Mouse (Mus musculus): Measurements from ENCODE around the gene Tmem95.
A peak's percentile ranks its signal among the peaks of the same experiment; 100 is the strongest.
"Not testable (repeated sequence)": the region's sequence is repeated elsewhere in the genome, so short reads cannot be mapped to it uniquely, and the experiment has no call there.

Gene Tmem95

DNA sequence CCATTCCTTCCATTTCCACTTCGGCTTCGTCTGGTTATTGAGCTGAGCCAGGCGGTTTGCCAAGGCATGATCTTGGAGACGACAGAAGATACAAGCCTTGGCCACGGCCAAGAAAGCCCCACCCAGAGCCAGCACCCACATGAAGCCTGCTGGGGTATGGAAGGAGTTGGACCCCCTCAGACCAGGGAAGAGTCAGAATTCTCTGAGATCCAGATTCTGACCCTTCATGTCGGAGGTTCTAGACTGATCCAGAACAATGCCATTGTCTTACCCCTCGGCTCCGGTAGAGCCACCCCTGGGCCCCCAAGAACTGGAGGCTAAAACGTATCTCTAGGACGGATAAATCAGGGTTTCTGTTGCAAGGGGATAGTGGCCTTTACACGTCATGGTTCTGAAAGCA is at the start of gene Tmem95:
TSS of gene Tmem95 (minus strand) at position 141 of the 400 bp plus-strand sequence.
- DNase-seq (ENCODE audit: low spot score in 2 of 2), result no peak

DNA sequence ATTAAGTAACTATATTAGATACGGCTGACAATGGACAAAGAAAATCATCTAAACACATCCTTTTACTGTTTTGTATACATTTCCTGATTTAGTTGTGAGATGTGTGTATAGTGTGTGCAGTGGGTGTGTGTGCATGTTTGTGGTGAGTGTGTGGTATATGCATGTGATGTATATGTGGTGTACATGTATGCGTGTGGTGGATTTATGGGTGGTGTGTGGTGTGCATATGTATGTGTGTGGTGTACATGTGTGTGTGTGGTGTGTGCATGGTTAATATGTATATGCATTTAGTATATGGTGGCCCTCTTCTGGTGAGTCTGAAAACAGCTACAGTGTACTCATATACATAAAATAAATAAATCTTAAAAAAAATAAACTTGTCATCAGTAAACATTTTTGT is 49.7 kb upstream of the Tmem95 start:
- DNase-seq (ENCODE audit: low spot score in 2 of 2), result no peak

DNA sequence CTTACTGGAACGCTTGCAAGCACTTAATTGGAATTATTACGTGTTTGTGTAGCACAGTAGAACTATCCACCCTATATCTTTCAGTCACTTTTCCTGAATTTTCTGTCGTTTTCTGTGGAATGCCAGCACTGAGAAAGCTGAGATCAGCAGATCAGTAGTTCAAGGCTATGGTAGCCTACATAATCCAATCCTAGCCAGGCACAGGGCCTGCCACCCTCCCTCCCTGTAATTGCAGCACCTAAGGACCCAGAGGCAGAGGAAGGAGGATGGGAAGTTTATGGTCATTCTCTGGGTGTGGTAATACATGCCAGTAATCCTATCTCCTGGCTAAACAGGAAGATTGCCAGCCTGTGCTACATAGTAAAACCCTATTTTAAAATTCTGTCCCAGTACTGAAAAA is 45.0 kb upstream of the Tmem95 start:
- no peak for DNase-seq (ENCODE audit: low spot score in 2 of 2)

DNA sequence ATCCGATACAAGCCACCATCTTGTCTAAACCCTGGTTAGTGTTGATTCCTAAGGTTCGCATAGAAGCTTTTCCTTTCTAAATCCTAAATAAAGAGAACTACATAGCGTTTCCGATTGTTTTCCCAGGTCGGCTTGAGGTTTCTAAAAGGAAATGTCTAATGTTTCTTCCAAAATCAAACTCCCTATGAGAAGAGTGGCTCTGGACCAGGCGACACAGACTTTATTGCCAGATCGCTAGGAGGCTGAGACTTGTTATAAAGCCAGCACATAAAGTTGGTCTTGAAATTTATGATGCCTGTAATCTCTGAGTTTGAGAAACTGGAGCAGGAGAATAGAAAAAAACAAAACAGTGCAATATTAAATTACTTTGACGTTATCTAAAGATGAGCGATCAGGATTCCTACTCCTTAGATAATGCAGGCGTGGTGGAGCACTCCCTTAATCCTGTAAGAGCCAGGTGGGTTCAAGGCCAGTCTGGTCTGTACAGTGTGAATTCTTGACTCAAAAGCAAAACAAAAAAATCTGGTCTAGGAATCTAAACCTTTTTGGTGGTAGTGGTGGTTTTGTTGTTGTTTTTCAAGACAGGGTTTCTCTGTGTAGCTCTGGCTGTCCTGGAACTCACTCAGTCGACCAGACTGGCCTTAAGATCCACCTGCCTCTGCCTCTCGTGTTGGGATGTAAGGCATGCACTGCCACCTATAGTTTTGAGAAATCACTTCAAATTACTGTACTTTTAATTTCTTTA is 44.4 kb upstream of the Tmem95 start:
- no peak for DNase-seq (ENCODE audit: low spot score in 2 of 2)

DNA sequence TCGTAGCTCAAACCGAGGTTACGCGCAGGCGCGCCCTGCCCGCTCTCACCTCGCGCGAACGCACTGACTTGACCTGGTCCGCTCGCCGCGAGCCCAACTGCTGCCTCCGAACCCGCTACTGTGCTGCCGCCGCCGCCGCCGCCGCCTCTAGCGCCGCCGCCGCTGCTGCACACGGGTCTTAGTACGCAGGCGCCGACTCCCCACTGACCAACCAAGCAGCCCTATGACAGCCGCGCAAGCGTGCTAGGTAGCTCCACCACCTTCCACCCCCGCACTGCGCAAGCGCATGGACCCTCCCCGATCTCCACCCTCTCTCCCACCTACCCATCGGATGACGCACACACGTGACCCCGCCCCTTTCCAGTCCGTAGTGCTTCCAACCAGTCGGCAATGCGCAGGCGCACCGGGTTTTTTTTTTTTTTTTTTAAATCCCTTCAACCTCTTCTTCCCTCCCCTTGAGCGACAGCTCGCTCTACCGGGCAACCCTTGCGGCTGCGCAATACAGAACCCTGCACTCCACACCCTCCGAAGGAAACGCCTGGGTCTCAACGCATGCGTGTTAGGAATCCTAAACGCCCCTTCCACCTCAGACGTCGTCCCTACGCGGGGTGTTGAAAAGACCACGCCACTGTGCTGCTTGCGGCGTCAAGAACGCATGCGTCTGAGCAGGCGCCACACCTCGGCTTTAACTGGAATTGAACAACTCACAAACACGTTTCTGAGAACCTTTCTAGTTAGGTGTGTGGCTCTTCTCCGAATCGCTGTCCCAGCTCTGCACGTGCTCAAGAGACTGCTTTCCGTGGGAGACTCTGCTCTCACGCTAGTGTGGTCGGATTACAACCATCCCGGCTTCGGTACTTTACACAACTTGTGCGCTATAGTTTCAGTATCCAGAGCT is 43.5 kb upstream of the Tmem95 start, which contains the start of gene Eif5a:
TSS of gene Eif5a (minus strand) at position 845 of the 898 bp plus-strand sequence.
- DNase-seq (ENCODE audit: low spot score in 2 of 2), result peak; percentile 100

DNA sequence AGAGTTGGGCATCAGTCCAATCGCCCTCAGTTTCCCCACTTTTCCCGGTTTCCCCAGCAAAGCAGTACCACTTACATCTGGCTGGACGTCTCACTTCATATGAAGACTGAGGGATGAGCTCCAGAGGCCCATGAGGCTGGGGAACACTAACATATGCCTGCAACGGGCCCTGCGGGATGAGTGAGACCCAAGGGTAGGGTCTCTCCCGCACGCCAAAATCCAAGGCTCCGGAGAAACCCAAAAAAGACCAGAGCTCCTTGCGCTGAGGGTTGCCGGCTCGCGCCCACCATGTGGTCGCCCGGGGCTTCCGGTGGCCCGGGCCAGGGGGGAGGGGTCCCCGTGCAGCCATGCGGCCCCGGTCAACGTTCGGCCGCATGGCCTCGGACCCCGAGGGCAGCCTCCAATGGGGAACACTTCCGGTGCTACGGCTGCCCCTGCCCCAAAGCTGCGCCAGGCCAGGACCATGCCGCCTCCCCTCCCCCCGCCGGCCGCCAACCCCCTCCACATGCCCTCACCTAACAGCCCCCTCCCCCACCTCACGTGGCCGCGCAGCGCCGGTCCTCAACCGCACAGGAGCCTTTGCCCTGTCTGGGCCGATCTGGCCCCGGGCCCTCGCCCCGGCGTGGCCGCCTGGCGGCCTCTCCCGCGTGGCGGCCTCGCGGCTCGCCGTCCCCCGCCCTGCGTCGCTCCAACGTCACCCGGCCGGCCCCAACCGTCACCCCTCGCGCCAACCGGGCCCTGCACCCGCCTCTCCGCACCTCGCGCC is 42.6 kb upstream of the Tmem95 start:
- DNase-seq (ENCODE audit: low spot score in 2 of 2), result peak in 1 of 2 experiments; percentile 70

DNA sequence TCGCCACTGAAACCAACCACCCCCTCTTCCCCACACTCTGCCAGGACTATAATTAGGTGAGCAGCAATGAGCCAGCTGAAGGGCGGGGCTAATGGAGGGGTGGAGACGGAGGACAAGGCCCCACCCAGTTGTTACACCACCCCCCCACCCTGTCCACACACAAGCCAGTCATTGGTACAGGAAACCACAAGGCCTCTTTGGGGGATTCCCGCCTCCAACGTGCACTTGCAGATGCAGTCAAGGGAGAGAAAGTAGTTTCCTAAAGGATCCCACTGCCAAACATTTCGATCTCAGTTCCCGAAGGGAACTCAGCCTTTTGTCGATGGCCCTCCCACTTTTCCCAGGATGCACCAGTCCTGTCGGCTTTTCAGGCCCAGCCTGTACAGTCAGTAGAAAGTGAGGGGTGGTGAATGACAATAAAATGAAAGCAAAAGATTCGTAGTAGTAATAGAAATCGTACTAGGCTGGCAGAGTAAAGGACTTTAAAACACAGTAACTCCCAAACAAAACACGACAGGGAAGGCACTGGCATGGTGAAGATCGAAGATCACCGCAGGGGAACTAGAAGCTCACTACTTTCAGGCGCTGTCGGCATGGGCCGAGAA is 41.9 kb upstream of the Tmem95 start:
- DNase-seq (ENCODE audit: low spot score in 2 of 2), result peak; percentile 53 to 62

DNA sequence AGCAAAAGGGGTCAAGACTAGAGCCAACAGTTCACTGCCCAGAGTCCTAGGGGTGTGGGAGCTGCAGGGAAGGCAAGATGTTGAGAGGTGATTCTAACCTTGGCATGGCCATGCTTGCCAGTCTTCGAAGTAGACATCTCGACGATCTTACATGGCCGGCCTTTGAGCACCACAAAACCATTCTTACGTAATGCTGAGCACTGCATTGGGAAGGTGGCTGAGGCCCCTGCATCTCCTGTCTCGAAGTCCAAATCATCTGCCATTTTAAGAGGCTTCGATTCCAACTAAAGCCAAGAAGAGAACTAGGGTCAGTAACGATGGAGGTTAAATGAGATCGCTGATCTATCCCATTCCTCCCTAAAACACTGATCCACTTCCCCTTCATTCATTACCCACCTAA is 41.2 kb upstream of the Tmem95 start:
- no peak for DNase-seq (ENCODE audit: low spot score in 2 of 2)

DNA sequence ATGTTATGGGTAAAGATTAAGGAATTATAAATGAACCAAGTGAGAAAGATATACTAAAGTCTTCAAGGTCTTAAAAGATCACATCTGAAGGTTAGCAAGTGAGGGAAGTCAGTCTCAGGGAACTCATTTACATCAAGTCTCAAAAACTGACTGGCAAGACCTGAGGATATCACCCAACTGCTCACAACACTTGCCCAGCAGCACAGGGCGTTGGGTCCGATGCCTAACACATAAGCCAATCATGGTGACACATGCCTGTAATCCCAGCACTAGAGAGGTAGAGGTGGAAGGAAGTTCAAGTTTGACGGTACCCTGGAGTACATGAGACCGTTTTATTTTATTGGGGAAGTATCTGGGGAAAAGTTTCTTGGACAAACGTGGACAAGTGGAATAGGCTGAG is 40.3 kb upstream of the Tmem95 start:
- DNase-seq (ENCODE audit: low spot score in 2 of 2), result no peak

DNA sequence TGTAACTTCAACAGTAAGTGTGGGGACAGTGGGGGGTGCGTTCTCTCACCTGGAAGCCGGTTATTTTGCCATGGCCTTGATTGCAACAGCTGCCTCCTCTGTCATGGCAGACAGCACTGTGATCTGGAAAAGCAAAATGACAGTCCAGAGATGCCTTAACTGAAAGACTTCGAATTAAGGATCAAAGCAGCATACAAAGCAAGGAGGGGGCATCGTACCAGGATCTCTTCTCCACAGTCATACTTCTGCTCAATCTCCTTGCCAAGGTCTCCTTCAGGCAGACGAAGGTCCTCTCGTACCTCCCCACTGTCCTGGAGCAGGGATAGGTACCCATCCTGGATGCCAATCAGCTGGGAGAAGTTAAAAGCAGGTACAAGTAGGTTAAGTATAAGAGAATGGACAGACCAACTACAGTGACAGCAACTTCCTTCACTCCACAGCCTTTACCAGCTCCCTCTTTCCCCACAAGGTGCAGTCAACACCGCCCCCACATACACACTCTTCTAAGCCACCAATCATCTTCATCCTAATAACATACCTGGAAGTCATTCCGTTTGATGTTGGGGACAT is 39.6 kb upstream of the Tmem95 start:
- DNase-seq (ENCODE audit: low spot score in 2 of 2), result no peak

DNA sequence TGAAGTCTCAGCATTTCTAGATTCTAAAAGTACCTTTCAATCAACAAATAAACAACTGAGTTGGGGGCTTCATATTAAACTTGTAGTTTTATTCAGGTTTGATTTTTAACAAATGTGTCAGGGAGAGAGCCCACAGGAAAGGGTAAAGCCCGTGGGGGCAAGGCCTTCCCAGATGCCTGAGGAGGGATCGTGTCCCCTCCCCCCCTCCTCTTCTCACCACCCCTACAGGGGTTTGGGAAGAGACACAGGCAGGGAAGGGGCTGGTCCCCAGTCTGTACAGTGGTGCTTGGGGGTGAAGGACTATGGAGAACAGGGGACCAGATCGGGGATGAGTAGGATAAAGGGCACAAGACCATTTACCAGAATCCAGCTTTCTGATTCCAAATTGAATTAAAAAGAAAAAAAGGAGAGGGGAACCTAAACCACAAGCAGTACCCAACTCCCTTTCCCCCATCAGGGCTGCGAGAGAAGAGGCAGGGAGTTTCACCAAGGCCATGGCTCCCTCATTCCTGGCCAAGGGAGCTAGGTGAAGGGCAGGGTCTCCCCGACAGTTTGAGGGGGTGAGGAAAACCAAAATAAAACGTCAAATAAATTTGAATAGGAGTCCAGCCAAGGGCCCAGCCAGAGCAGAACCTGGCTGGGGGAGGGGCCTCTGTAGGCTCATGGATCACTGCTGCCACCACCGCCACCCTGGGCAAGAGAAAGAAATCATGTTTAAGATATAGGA is 39.0 kb upstream of the Tmem95 start:
- DNase-seq (ENCODE audit: low spot score in 2 of 2), result not testable (repeated sequence)

DNA sequence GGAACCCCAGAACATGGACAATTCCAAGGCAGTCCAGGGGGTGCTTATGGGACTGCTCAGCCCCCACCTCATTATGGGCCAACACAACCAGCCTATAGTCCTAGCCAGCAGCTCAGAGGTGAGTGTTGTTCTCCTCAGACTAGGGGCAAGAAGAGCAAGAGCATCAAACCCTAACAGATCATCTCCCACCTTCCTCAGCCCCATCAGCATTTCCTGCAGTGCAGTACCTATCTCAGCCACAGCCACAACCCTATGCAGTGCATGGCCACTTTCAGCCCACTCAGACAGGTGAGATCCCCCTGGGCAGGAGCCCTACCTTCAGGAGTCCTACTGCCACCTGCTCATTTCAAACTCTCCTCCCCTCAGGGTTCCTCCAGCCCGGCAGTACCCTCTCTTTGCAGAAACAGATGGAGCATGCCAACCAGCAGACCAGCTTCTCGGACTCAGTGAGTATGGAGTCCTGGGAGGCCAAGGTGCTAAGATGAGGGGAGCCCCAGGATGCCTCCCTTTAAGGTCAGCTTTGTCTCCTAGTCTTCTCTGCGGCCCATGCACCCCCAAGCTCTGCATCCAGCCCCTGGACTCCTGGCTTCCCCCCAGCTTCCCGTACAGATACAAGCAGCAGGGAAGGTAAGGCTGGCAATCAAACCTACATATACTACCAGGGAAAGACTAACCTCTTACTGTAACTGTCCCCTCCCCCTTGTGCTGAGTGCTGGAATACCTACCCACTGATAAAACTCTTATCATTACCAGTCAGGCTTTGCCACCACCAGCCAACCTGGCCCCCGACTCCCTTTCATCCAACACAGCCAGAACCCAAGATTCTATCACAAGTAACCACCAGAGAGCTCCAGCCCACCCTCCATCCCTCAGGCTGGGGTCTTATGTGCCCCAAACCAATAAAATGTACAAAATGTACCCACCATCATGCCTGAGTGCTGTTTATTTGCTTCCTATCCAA is 38.1 kb upstream of the Tmem95 start:
- no peak for DNase-seq (ENCODE audit: low spot score in 2 of 2)

DNA sequence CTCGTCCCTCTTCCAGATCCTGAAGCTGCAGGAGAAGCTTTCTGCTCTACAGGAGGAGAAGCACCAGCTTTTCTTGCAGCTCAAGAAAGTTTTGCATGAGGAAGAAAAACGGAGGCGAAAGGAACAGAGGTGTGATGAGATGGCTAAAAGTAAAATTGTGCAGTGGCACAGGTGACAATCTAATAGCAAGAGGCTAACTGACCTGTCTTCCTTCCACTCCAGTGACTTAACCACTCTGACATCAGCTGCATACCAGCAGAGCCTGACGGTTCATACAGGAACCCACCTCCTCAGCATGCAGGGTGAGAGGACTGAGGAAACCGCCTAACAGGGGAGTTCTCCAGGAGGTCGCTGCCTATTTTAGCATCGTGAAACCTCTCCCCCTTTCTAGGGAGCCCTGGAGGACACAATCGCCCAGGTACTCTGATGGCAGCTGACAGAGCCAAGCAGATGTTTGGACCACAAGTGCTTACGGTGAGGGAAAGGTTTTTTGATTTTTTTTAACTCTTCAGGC is 37.2 kb upstream of the Tmem95 start:
- no peak for DNase-seq (ENCODE audit: low spot score in 2 of 2)

DNA sequence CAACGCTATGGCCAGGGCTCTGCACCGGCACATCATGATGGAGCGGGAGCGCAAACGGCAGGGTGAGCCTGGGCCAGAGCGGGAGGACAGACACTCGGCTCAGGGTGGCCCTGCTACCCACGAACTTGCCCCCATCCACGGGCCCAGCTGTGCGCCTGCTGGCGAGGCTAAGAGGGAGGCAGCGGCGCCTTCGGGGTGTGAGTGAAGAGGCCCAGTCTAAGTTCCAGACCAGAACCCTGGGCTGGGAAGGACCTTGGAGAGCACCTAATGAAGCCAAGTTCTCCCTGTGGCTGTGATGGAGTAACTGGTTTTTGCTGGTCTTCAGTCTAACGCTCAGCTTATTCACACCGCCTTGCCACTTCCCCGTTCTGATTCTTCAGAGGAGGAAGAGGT is 36.5 kb upstream of the Tmem95 start:
- DNase-seq (ENCODE audit: low spot score in 2 of 2), result no peak

DNA sequence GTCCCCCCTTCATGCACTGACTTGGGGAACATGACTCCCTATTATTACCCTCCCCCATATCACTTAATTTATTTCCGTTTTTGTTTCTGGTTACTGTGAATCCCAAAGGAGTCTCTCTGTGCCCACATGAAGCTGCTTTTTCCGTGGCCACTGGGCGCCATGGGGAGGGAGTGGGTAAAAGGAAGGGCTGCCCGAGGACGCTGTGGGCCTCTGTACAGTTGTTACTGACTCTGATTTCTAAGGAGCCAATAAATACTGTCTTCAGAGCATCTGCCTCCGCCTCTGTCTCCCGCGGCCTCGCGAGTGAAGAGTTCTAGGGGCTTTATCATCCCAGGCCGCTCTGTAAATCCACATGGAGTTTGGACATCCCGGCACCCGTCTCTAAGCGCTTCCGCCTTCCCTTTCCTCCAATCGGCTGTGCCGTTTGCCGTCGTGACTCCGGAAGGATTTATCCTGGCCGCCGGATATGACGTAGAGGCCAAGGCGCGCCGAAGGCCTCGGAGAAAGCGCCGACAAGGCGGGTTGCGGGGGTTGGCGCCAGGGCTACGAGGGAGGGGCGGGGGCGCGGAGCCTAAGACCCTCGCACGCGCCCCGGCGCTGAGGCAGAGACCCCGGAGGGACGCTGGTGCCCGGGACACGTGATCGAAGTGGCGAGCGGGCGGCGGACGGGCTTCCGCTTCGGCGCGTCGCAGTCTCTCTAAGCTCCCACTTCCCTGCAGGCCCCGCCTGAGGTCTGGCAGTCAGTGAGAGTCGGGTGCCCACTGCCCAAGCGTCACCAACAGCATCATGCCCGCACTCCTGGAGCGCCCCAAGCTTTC is 35.9 kb upstream of the Tmem95 start, which contains the start of gene Gps2:
TSS of gene Gps2 (plus strand) at position 335 of the 818 bp plus-strand sequence.
- DNase-seq (ENCODE audit: low spot score in 2 of 2), result peak; percentile 96

DNA sequence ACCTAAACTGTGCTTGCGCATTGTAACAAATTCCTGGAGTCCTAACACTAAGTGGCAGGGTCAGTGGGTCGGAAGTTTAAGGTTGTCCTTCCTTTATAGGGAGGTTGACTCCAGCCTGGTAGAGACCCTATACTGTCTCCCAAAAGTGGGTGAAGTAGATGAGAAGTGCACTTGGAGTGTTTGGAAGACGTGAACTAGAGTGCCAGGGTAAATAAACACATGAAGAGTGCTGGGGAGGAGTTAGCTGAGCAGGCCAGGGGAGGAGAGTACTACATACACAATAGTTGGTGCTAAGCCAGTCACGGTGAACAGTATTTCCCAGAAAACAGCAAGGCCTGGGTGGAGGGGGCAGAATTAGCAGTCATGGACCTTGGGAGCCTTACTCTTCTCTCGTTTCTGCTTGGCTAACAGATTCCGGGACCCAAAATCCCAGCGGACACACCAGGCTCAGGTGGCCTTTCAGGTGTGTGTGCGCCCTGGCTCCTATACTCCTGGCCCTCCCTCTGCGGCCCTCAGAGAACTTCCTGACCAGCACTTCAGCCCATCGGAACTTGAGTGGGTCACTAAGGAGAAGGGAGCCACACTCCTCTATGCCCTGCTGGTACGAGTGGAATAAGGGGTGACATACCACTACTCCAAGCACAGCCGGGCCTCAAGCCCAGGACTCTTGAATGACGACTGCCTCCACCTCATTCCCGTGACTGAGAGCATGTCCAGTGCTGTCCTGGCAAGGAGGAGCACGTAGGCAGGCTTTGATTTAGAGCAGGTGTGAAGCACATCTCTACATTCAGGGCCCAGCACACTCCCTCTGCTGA is 35.1 kb upstream of the Tmem95 start:
- DNase-seq (ENCODE audit: low spot score in 2 of 2), result no peak

DNA sequence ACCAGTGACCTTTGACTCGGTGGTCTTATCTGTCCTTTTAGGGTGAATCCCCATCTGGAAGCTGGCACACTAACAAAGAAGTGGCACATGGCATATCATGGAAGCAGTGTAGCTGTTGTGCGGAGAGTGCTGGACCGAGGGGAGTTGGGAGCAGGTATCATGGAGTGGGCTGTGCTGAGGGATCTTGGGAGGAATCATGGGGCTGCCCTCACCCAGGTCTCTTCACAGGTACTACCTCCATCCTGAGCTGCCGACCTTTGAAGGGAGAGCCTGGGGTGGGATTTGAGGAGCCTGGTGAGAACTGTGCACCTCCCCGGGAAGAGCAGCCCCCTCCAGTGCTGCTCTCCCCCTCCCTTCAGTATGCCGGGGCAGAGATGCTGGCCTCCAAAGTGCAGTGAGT is 33.9 kb upstream of the Tmem95 start:
- DNase-seq (ENCODE audit: low spot score in 2 of 2), result no peak

Data from right cerebral cortex, postnatal 10 days (tissue).